Mouse (Mus musculus) liver, embryonic 15.5 days (tissue): ENCODE measurements around the gene Kcns1. TPM values are rescaled to one million over a fixed set of nuclear protein-coding genes. Genes with fewer than 3 reads are reported as not detected.

ENCODE experiments used
- ATAC-seq: fragments of 200-750 bp; cut with Nextera tagmentation; 2 replicates; pipeline ENCODE4 v1.8.0; 2017; ENCODE audit warnings: moderate number of reproducible peaks, mild to moderate bottlenecking, moderate library complexity; ENCODE audit not compliant: insufficient read depth
- H3K27ac ChIP-seq: fragments of 300-500 bp; sonication (generic); replicated peaks from 2 replicates; pipeline ENCODE4 v1.5.1; 2015; ENCODE audit warnings: mild to moderate bottlenecking, inconsistent platforms
- H3K27me3 ChIP-seq: fragments of 300-500 bp; sonication (generic); 2 replicates; pipeline ENCODE4 v1.6.1; 2015; ENCODE audit warnings: mild to moderate bottlenecking, inconsistent platforms
- H3K36me3 ChIP-seq: fragments of 300-500 bp; sonication (generic); replicated peaks from 2 replicates; pipeline ENCODE4 v1.6.1; 2015; ENCODE audit warnings: moderate library complexity, mild to moderate bottlenecking, inconsistent platforms
- H3K4me1 ChIP-seq: fragments of 300-500 bp; sonication (generic); replicated peaks from 2 replicates; pipeline ENCODE4 v1.6.1; 2015; ENCODE audit warnings: inconsistent platforms
- H3K4me2 ChIP-seq: fragments of 300-500 bp; sonication (generic); 2 replicates; pipeline ENCODE4 v1.6.1; 2015; ENCODE audit warnings: moderate library complexity, mild to moderate bottlenecking, inconsistent platforms
- H3K4me3 ChIP-seq: fragments of 300-500 bp; sonication (generic); replicated peaks from 2 replicates; pipeline ENCODE4 v1.5.1; 2015; ENCODE audit warnings: mild to moderate bottlenecking, inconsistent platforms
- H3K9ac ChIP-seq: fragments of 300-500 bp; sonication (generic); 2 replicates; pipeline ENCODE4 v1.6.1; 2015; ENCODE audit warnings: moderate library complexity, mild to moderate bottlenecking, inconsistent platforms
- H3K9me3 ChIP-seq: fragments of 300-500 bp; sonication (generic); replicated peaks from 2 replicates; pipeline ENCODE4 v1.6.1; 2016; ENCODE audit warnings: inconsistent platforms
- WGBS: fragments of 180-500 bp; shearing (Covaris S2); methylation state at CpG from one replicate; pipeline ENCODE4 v1.1.7; 2015; ENCODE audit warnings: mixed read lengths; ENCODE audit not compliant: insufficient replicate concordance; 5-methylcytosine and 5-hydroxymethylcytosine counted together
- polyA plus RNA-seq: library from polyadenylated mRNA; unstranded; fragments of >200 nt; fragmentation: Nextera tagmentation; extraction: Ambion mirVana; gene quantifications from 2 replicates; pipeline ENCODE4 v1.2.1, GENCODE M21; 2015

Gene Kcns1
- polyA plus RNA-seq, 1 experiment from 2014 or later: not detected

DNA sequence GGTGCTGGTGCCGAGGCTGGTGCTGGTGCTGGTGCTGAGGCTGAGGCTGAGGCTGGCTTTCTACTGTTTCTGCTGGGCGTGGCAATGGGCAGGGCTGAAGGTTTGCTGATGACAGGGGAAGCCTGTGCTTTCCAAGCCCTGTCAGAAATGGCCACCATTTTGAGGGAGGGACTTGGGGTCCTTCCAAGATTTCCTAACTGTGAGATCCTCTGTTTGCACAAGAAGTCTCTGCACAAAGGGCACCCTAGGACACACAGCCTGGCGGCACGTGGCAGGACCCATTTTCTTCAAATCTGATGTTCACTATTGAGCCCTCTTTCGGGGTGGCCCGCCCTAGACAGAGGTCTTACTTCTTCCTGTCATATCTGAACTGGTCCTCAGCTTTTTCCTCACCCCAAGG lies 19.7 kb upstream of the Kcns1 start, which contains the start of gene Wfdc12:
TSS of gene Wfdc12 (minus strand) at position 33 of the 400 bp plus-strand sequence.
- Histone ChIP-seq H3K27ac (no peak within 1 kb of the TSS), H3K9me3 (no peaks in the 10 kb centered on the region), H3K4me1 (no peaks in the 10 kb centered on the region), H3K4me3 (no peak within 1 kb of the TSS), H3K9ac (no peak within 1 kb of the TSS), H3K36me3 (no peaks in the 10 kb centered on the region), H3K27me3 (no peaks in the 10 kb centered on the region), H3K4me2 (no peak within 1 kb of the TSS)
- ATAC-seq: no peak
- WGBS: 69% methylated on average over 6 of the region's 6 CpGs

DNA sequence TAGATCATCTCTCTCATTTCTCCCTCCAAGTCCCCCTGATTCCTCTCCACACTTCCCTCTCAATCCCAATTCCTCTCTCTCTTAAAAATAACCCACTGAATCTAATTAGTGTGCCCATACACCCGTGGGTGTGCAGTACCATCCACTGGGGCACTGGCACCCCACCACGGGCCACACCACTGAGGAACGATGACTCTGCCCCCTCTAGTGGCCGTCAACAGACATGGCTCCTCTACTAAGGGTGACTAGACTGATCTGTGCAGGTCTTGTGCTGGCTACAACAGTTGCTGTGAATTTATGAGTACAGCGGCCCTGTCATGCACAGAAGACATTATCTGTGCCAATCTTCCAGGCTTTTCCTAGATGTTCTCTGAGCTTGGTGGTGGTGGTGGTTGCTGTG lies 17.8 kb upstream of the Kcns1 start:
- 18% methylated on average over 5 of the region's 5 CpGs for WGBS
- ATAC-seq: no peak
- Histone ChIP-seq H3K27me3 (no peaks in the 10 kb centered on the region), H3K27ac (no peak overlapping the region), H3K4me1 (no peaks in the 10 kb centered on the region), H3K9ac (no peak overlapping the region), H3K4me2 (no peak overlapping the region), H3K4me3 (no peak overlapping the region), H3K36me3 (no peaks in the 10 kb centered on the region), H3K9me3 (no peaks in the 10 kb centered on the region)

DNA sequence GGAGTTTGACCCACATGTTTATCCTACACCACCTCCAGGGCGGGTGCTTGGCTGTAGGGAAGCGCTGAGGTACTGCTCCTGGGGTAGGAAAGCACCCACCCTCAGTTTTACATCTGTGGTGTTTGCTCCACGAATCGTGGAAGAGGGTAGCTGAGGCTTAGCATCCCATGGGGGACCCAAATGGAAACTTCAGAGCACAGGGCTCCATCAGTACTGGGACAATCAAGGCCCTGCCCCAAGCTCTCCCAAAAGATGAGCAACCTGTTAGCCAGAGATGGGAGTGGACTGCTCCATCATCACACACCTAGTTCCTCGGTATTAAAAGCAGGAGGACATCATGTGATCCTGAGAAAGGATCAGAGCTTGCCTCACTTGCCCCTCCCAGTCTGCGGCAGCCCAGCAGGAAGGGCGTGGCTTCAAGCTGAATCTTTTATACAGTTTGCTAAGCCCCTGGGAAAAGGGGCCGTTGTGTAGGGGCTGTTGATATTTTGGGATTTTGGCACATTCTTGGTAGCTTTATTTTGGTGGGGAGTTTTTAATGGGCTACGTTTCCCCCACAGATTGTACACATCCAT lies 13.3 kb upstream of the Kcns1 start:
- Histone ChIP-seq H3K36me3 (no peaks in the 10 kb centered on the region), H3K9me3 (no peaks in the 10 kb centered on the region), H3K4me1 (no peaks in the 10 kb centered on the region), H3K4me2 (no peak overlapping the region), H3K9ac (no peak overlapping the region), H3K27ac (no peak overlapping the region), H3K27me3 (no peaks in the 10 kb centered on the region), H3K4me3 (no peak overlapping the region)
- 29% methylated on average over 9 of the region's 9 CpGs for WGBS
- no peak for ATAC-seq

DNA sequence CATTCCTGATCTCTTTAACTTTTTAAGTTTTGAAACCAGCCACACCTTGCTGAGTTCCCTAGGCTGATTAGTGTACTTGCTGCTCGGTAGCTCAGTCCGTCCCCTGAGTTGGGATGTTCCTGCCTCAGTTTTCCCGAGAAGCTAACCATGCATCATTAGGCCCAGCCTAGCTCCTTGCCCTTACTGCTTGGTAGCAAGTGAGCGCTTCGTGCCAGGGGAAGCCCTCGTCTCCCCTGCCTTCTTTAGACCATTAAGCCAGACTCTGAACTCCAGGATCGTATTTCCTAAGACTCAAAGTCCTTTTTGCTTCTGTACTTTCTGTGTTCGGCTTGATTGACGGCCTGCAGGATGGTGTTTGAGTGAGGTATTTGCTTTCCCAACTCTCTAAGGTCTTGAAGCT lies 12.4 kb upstream of the Kcns1 start:
- H3K36me3 ChIP-seq: no peaks in the 10 kb centered on the region
- no peak for ATAC-seq
- 55% methylated on average over 9 of the region's 9 CpGs for WGBS

DNA sequence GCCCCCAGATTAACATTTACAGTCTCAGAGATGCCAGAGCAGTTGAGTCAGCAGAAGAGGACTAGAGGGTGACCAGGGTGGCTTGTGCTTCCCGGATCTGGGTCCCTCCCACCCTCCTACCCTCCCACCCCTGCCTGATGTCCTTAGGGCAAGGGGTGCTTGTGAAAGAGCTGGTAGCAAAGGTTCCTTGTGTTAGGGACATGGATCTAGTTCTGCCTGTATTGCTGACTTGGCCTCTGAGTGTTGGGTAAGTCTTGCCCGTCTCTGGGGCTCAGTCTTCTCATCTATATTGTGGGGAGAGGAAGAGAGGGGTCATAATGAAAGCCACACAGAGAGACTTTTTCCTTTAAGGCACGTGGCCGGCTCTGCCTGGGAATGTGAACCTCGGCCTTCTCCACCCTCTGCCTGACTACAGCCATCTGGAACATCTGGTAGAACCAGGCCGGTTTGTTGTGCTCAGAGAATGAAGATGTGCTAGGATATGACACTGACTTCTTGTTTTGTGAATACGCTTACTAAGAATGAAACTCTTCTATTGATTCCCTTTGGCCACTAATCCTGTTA lies 11.9 kb upstream of the Kcns1 start, which contains the start of gene Wfdc5:
TSS of gene Wfdc5 (minus strand) at position 51 of the 564 bp plus-strand sequence.
- Histone ChIP-seq H3K27me3 (no peaks in the 10 kb centered on the region), H3K4me2 (no peak within 1 kb of the TSS), H3K4me1 (no peaks in the 10 kb centered on the region), H3K27ac (no peak within 1 kb of the TSS), H3K36me3 (no peaks in the 10 kb centered on the region), H3K9me3 (no peaks in the 10 kb centered on the region), H3K4me3 (no peak within 1 kb of the TSS), H3K9ac (no peak within 1 kb of the TSS)
- 50% methylated on average over 7 of the region's 7 CpGs for WGBS
- no peak for ATAC-seq

More for the DNA sequence above, 12.4 kb upstream of the Kcns1 start:
- H3K27ac ChIP-seq: no peak overlapping the region
- H3K4me1 ChIP-seq: no peaks in the 10 kb centered on the region
- H3K4me3 ChIP-seq: no peak overlapping the region
- H3K4me2 ChIP-seq: no peak overlapping the region
- H3K9me3 ChIP-seq: no peaks in the 10 kb centered on the region
- no peak overlapping the region for H3K9ac ChIP-seq
- H3K27me3 ChIP-seq: no peaks in the 10 kb centered on the region

DNA sequence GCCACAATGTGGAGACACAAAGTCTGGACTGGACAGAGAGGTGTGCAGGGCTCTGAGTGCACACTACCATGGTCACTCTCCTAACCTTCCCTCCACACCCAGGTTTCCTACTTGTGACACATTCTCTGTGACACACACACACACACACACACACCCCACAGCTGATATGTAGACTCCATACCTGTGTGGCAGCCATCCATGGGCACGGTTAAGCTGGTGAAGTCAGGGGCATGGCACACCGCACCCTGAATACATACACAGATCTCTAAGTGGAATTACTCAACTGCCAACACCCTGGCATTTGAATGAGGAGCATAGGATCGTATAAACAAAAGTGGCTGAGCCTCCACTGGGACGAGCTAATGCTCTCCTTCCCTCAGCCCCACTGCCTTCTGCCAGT lies 9.9 kb upstream of the Kcns1 start:
- 67% methylated on average over 4 of the region's 4 CpGs for WGBS
- H3K4me3 ChIP-seq: no peak overlapping the region
- no peaks in the 10 kb centered on the region for H3K9me3 ChIP-seq
- no peak for ATAC-seq
- H3K4me2 ChIP-seq: no peak overlapping the region
- no peaks in the 10 kb centered on the region for H3K36me3 ChIP-seq
- no peak overlapping the region for H3K9ac ChIP-seq
- no peak overlapping the region for H3K27ac ChIP-seq
- H3K27me3 ChIP-seq: no peaks in the 10 kb centered on the region
- no peaks in the 10 kb centered on the region for H3K4me1 ChIP-seq

DNA sequence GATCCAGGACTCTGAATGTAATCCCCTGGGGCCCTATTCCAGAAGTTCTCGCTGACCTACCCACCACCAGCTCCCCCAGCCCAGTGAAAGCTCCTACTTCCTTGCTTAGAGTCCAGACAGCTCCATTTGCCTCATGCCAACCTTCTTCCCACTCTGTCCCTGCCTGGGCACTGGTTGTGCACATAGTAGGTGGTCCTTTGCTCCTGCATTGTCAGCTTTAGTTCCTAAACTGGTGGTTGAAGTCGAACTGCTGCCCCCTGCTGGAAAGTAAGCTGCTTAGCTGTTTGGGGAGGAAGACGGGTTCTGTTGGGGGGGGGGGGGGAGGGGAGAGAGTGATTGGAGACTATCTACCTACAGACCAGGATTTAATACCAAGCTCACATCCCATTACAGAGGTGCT lies 9.2 kb upstream of the Kcns1 start:
- no peak overlapping the region for H3K27ac ChIP-seq
- H3K4me2 ChIP-seq: no peak overlapping the region
- ATAC-seq: no peak
- no peaks in the 10 kb centered on the region for H3K36me3 ChIP-seq
- H3K9ac ChIP-seq: no peak overlapping the region
- H3K4me1 ChIP-seq: no peaks in the 10 kb centered on the region
- H3K4me3 ChIP-seq: no peak overlapping the region
- no peaks in the 10 kb centered on the region for H3K27me3 ChIP-seq
- 27% methylated on average over 3 of the region's 3 CpGs for WGBS
- no peaks in the 10 kb centered on the region for H3K9me3 ChIP-seq

DNA sequence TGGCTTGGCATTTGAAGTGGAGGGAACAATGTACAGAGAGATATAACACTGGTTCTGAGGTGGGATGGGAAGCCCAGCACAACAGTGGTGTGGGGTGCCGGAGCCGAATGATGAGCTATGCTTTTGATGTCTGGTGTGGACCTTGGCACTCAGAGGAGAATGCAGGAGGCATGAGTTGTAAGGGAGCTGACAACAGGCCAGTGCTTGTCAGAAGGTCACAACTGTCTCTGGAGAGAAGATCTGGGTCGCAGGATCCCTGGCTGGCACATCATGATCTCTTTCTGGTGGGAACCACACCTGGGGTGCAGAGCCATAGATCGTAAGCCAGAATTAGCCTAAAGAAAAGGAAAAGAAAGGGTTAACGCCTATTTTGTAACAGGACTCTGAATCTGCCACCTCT lies 6.9 kb upstream of the Kcns1 start:
- Histone ChIP-seq H3K9me3 (no peaks in the 10 kb centered on the region), H3K9ac (no peak overlapping the region), H3K4me2 (no peak overlapping the region), H3K4me1 (no peaks in the 10 kb centered on the region), H3K36me3 (no peaks in the 10 kb centered on the region), H3K27me3 (peaks cover 9% of the 10 kb centered on the region), H3K4me3 (no peak overlapping the region), H3K27ac (no peak overlapping the region)
- WGBS: 70% methylated on average over 5 of the region's 5 CpGs
- no peak for ATAC-seq

DNA sequence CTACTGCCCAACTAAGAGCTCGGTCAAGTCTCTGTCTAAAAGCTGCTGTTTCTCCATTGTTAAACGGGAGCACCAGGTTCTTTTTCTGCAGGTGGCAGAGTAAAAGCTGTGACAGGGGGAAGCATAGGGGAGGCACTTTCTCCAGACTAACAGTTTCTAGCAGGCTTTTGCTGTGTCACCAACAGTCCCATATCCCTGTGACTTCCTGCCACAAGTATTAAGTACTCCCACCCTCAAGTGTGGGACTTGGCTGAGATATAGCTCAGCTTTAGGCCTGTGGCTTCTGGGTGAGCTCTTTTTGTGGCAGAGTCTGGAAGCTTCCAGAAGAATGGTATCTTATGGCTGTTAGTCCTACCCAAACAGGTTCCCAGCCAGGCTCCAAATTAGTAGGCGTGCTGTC lies 4.9 kb upstream of the Kcns1 start:
- H3K27me3 ChIP-seq: peaks cover 27% of the 10 kb centered on the region
- no peak overlapping the region for H3K9ac ChIP-seq
- H3K4me3 ChIP-seq: no peak overlapping the region
- H3K36me3 ChIP-seq: no peaks in the 10 kb centered on the region
- H3K27ac ChIP-seq: no peak overlapping the region
- H3K4me1 ChIP-seq: no peaks in the 10 kb centered on the region
- no peak overlapping the region for H3K4me2 ChIP-seq
- ATAC-seq: no peak
- H3K9me3 ChIP-seq: no peaks in the 10 kb centered on the region
- WGBS: 40% methylated on average over 3 of the region's 3 CpGs

DNA sequence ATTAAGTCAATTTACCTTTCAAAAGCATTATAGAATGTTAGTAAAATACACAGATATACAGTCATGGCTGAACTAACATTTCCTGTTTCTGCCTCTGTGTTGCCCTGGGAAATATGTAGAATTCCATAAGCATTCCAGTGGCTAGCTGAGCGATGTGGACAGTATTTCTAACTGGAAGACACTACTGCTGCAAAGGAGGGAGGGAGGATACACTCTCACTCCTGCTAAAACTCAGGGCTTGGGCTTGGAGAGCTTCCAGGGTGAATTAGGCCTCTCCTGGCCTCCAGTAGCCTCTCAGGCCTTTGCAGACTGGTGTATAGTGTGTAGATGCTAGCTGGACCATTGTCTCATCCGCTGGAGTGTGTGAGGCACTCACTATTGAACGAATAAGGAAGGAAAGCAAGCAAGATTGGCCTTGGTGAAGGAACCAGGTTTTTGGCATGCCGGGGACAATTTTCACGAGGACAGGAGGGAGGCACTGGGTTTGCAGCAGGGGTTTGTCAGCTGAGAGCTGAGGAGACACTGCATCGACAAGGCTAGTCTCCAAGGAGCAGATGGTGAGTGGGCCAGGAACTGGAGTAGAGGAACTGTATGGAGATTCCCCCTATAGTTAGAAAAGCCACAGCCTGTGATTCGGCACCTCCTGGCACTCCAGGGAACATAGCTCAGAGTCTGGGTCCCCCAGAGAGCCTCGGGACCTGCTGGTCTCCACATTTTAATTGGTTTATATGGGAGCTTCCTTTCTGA lies 3.9 kb upstream of the Kcns1 start:
- peaks cover 37% of the 10 kb centered on the region for H3K27me3 ChIP-seq
- no peak overlapping the region for H3K4me3 ChIP-seq
- no peak for ATAC-seq
- WGBS: 49% methylated on average over 8 of the region's 8 CpGs
- H3K9me3 ChIP-seq: no peaks in the 10 kb centered on the region
- H3K9ac ChIP-seq: no peak overlapping the region
- no peaks in the 10 kb centered on the region for H3K4me1 ChIP-seq
- no peak overlapping the region for H3K27ac ChIP-seq
- H3K4me2 ChIP-seq: no peak overlapping the region
- H3K36me3 ChIP-seq: no peaks in the 10 kb centered on the region

DNA sequence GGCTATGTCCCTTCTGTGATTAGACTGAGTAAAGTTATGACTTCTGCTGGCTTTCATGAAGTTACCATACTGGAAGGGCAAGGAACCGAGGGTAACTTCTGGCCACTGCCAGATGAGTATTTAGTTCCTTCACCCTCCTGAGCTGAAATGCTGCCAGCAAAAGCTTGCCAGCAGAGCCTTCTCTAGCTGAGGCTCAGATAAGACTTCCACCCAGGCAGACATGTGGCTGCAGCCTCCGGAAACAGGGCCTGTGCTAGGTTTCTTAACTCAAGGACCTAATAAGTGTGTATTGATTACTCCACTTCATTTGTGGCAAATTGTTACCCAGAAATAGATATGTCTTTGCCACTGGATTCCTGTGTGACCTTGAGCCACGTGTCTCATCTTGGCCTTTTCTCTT lies 2.5 kb upstream of the Kcns1 start:
- no peak overlapping the region for H3K27ac ChIP-seq
- H3K4me3 ChIP-seq: no peak overlapping the region
- no peak overlapping the region for H3K9ac ChIP-seq
- 21% methylated on average over 3 of the region's 3 CpGs for WGBS
- no peak for ATAC-seq
- peaks cover 51% of the 10 kb centered on the region for H3K27me3 ChIP-seq
- peaks cover 4% of the 10 kb centered on the region; the same call in 1 of the 2 replicates for H3K4me1 ChIP-seq
- no peaks in the 10 kb centered on the region for H3K36me3 ChIP-seq
- H3K9me3 ChIP-seq: no peaks in the 10 kb centered on the region
- H3K4me2 ChIP-seq: no peak overlapping the region
